Mouse (Mus musculus) cerebellum, adult 2 months (tissue): ENCODE data around the gene Ksr2. TPM values are rescaled to one million over a fixed set of nuclear protein-coding genes. Genes with fewer than 3 reads are reported as not detected.

Source experiments
- DNase-seq, 2 experiments: peaks; one replicate each; pipeline ENCODE4 v3.0.0; 2021
- H3K27ac ChIP-seq: fragments of 200-500 bp; 2 replicates; pipeline ENCODE4 v1.5.1; 2012; ENCODE audit warnings: low read length, control low read depth, inconsistent platforms; ENCODE audit not compliant: insufficient read depth
- H3K27me3 ChIP-seq: fragments of 200-500 bp; 2 replicates; pipeline ENCODE4 v1.6.1; 2012; ENCODE audit warnings: inconsistent platforms, mild to moderate bottlenecking, low read length, moderate library complexity; ENCODE audit not compliant: control insufficient read depth, insufficient read depth
- H3K4me1 ChIP-seq: fragments of 200-500 bp; 2 replicates; pipeline ENCODE4 v1.6.1; 2011; ENCODE audit warnings: low read length; ENCODE audit not compliant: control insufficient read depth, insufficient read depth
- H3K4me3 ChIP-seq: fragments of 200-500 bp; replicated peaks from 2 replicates; pipeline ENCODE3; 2011; ENCODE audit warnings: mild to moderate bottlenecking, low read depth, low read length, control low read depth; ENCODE audit not compliant: insufficient read depth
- CTCF ChIP-seq: fragments of 200-500 bp; IDR thresholded peaks from 2 replicates; pipeline ENCODE4 v1.5.1; 2011; ENCODE audit warnings: low read depth, mild to moderate bottlenecking, control low read depth, low read length, moderate library complexity, borderline replicate concordance; ENCODE audit not compliant: insufficient read depth
- POLR2A ChIP-seq: fragments of 200-500 bp; IDR thresholded peaks from 2 replicates; pipeline ENCODE4 v1.6.1; 2011; ENCODE audit warnings: low read length, control low read depth, borderline replicate concordance; ENCODE audit not compliant: insufficient read depth
- WGBS: fragments of 180-500 bp; shearing (Covaris S2); methylation state at CpG from one replicate; pipeline ENCODE4 v1.1.7; 2018; 5-methylcytosine and 5-hydroxymethylcytosine counted together
- polyA plus RNA-seq: library from polyadenylated mRNA; depleted of rRNA; stranded (reverse); fragments of >200 nt; gene quantifications from 2 replicates; pipeline ENCODE4 v1.2.3, GENCODE M21; 2012

The Ksr2 gene
- polyA plus RNA-seq, 1 experiment = 12.1 TPM

GRCm38 (mm10) chr5:117442157-117442765 is 28.5 kb downstream of the Ksr2 start:
- Histone ChIP-seq H3K4me1 (peaks cover 12% of the 10 kb centered on the region), H3K27ac (no peak overlapping the region), H3K4me3 (no peak overlapping the region), H3K27me3 (no peaks in the 10 kb centered on the region)
- TF ChIP-seq CTCF (no peak), POLR2A (no peak)
- no peak for DNase-seq
- WGBS = 90% methylated on average over 12 of the region's 12 CpGs

GRCm38 (mm10) chr5:117443141-117443540 is 29.3 kb downstream of the Ksr2 start:
- Histone ChIP-seq H3K27me3 (no peaks in the 10 kb centered on the region), H3K4me1 (peaks cover 12% of the 10 kb centered on the region), H3K27ac (no peak overlapping the region), H3K4me3 (no peak overlapping the region)
- WGBS = 94% methylated on average over 4 of the region's 4 CpGs
- TF ChIP-seq CTCF = no peak
- no peak for DNase-seq

GRCm38 (mm10) chr5:117443902-117444301 is 30.1 kb downstream of the Ksr2 start:
- DNase-seq = no peak
- Histone ChIP-seq H3K4me3 (no peak overlapping the region), H3K27ac (no peak overlapping the region), H3K4me1 (peaks cover 12% of the 10 kb centered on the region), H3K27me3 (no peaks in the 10 kb centered on the region)
- WGBS = 82% methylated on average over 6 of the region's 6 CpGs
- TF ChIP-seq POLR2A = no peak
- no peak for TF ChIP-seq CTCF

GRCm38 (mm10) chr5:117447698-117448097 is 33.9 kb downstream of the Ksr2 start:
- Histone ChIP-seq H3K27me3 (no peaks in the 10 kb centered on the region), H3K4me1 (peaks cover 15% of the 10 kb centered on the region), H3K27ac (no peak overlapping the region), H3K4me3 (no peak overlapping the region)
- DNase-seq = no peak
- WGBS = 47% methylated on average over 6 of the region's 6 CpGs
- no peak for TF ChIP-seq POLR2A
- TF ChIP-seq CTCF = no peak

- 96% methylated on average over 2 of the region's 2 CpGs for WGBS
- TF ChIP-seq CTCF = no peak
- no peak for TF ChIP-seq POLR2A
- H3K27me3 ChIP-seq = no peaks in the 10 kb centered on the region
Measured at GRCm38 (mm10) chr5:117452013-117452412, 38.2 kb downstream of the Ksr2 start.

DNA sequence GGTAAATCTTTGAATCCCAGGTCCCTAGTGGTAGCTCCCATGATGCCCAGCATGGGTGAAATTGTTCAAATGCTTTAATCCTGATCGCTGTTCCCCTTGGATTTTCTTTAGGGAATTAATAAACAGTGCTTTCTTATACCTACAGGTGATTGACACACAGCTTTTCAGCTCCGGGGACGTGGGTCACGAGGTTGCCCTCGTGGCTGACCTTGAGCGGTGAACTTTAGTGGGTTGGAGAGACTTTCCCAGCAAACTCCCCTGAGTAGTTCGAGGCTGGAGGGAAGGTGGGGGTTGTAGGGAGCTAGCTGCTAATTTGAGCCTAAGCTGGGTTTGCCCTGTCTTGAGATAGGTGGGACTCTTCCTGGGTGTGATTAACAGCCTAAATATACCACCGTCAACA is 41.7 kb downstream of the Ksr2 start:
- no peak overlapping the region for H3K27ac ChIP-seq
- no peak overlapping the region for H3K4me3 ChIP-seq
- TF ChIP-seq POLR2A (no peak), CTCF (no peak)
- H3K27me3 ChIP-seq = no peaks in the 10 kb centered on the region
- WGBS = 46% methylated on average over 8 of the region's 8 CpGs
- H3K4me1 ChIP-seq = peaks cover 3% of the 10 kb centered on the region; the same call in 1 of the 2 replicates
- no peak for DNase-seq

More at GRCm38 (mm10) chr5:117452013-117452412, 38.2 kb downstream of the Ksr2 start:
- no peak for DNase-seq
- Histone ChIP-seq H3K27ac (no peak overlapping the region), H3K4me3 (no peak overlapping the region), H3K4me1 (peaks cover 11% of the 10 kb centered on the region)

DNA sequence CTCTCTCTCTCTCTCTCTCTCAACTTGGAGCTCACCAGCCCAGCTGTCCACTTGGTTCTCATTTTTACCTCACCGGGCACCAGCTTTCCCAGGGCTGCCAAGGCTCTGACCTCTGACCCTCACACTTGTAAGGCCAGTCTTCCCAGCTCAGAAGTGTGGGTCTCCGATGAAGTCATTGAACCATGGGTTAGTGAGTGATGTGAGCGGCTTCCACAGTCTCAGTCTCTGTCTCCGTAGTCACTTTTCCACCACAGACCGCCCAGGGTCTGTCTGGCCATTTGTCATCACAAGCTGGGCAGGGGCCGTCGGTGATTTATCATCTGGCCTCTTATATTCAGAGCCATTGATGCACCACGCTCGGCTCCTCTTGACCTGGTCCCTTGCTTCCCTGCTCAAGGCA is 43.3 kb downstream of the Ksr2 start:
- TF ChIP-seq CTCF = no peak
- TF ChIP-seq POLR2A = no peak
- Histone ChIP-seq H3K4me3 (no peak overlapping the region), H3K27me3 (no peaks in the 10 kb centered on the region), H3K4me1 (peaks cover 3% of the 10 kb centered on the region; the same call in 1 of the 2 replicates), H3K27ac (no peak overlapping the region)
- WGBS = 39% methylated on average over 9 of the region's 9 CpGs
- DNase-seq = no peak

GRCm38 (mm10) chr5:117457583-117457982 is 43.8 kb downstream of the Ksr2 start:
- H3K27ac ChIP-seq = no peak overlapping the region
- TF ChIP-seq POLR2A = no peak
- TF ChIP-seq CTCF = no peak
- DNase-seq = no peak
- H3K4me1 ChIP-seq = peaks cover 3% of the 10 kb centered on the region; the same call in 1 of the 2 replicates
- no peaks in the 10 kb centered on the region for H3K27me3 ChIP-seq
- 76% methylated on average over 8 of the region's 8 CpGs for WGBS
- no peak overlapping the region for H3K4me3 ChIP-seq

DNA sequence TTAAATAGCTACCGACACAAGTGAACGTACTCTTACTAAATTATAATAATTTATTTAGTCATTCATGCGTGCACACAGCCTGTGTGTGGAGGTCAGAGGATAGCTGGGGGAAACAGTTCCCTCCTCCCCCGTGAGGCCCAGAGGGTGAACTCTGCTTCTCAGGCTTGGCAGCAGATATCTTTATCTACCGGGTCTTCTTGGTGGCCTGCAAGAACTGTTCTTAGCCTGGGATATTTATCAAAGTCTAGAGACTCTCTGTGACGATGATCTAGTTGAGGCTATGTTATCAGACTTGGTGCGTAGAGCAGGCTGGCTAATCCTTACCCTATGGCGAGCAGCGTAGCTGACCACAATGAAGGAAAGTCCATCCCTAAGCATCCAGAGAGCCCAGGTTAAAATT is 45.1 kb downstream of the Ksr2 start:
- Histone ChIP-seq H3K4me3 (no peak overlapping the region), H3K27me3 (no peaks in the 10 kb centered on the region), H3K4me1 (peaks cover 3% of the 10 kb centered on the region; the same call in 1 of the 2 replicates), H3K27ac (no peak overlapping the region)
- TF ChIP-seq POLR2A = no peak
- TF ChIP-seq CTCF = no peak
- 77% methylated on average over 9 of the region's 9 CpGs for WGBS
- no peak for DNase-seq
